In the genomic region with DNA sequence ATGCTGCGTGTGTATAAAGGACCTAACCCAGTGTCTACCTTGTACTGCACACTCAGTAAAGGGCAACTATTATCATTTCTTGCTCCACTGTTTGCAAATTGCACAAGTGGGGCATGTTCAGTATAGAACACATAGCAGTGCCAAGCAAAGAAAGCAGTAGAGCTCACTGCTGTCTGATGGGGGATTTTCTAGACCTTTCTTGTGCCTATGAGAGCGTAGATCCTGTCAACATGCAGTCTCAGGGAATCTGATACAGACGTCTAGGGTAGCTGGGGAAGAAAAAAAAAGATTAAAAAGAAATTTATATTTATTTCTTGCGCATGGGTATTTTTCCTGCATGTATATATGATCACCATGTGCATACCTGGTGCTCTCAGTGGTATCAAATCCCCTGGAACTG, we compare ENCODE assay signal across 11 mouse cellular contexts. TPM values are rescaled to one million over a fixed set of nuclear protein-coding genes. Genes with fewer than 3 reads are reported as not detected.
DNase-seq lines count a peak whose midpoint lies in the region; ATAC-seq lines count a peak whose summit lies in the region.
"Had no signal": no experiment of that assay in that cellular context is flagged by ENCODE, and none has a peak within 500 bp of the region (broad histone marks: within the 10 kb centered on the region; RNA-seq: fewer than 3 reads in every experiment).

No protein-coding gene starts in this region.

- H3K27ac ChIP-seq in heart, embryonic 13.5 days (replicated peaks), result peak overlapping the region; percentile 99
- H3K27ac ChIP-seq in lung, embryonic 16.5 days (ENCODE audit: low read length), result peak overlapping the region; percentile 98
- H3K27ac ChIP-seq in embryonic facial prominence, embryonic 15.5 days (replicated peaks), result peak overlapping the region; percentile 81

- H3K36me3 ChIP-seq in heart, embryonic 13.5 days, result peaks cover 71% of the 10 kb centered on the region
- peaks cover 4% of the 10 kb centered on the region; the same call in 1 of the 2 replicates for H3K36me3 ChIP-seq in lung, embryonic 16.5 days (ENCODE audit: control insufficient read depth, insufficient read depth, low read length)
- 0 out of 2 replicates have a peak, but pooled peaks cover 8% of the 10 kb centered on the region for H3K36me3 ChIP-seq in embryonic facial prominence, embryonic 15.5 days

- H3K4me2 ChIP-seq in heart, embryonic 13.5 days, result peak overlapping the region; percentile 35
- H3K4me2 ChIP-seq in lung, embryonic 16.5 days (ENCODE audit: low read depth, low read length), result peak overlapping the region; percentile 16; the same call in 1 of the 2 replicates
- H3K4me2 ChIP-seq in embryonic facial prominence, embryonic 15.5 days (replicated peaks), result no peak overlapping the region

- no peak for DNase-seq in heart, adult 8-10 months (ENCODE audit: low spot score)
- no peak for DNase-seq in lung, adult 18-20 months
- no peak for DNase-seq in adipocyte (ENCODE audit: low spot score)
- no peak for DNase-seq in urinary bladder, postnatal 14 days (ENCODE audit: low spot score)
- DNase-seq: cerebellum, adult 11 months; layer of hippocampus, adult 9-11 months; thymus, adult 18-20 months had no signal

- peak overlapping the region; percentile 78 for H3K9ac ChIP-seq in heart, embryonic 13.5 days
- peak overlapping the region; percentile 41 for H3K9ac ChIP-seq in lung, embryonic 16.5 days (ENCODE audit: low read length)
- H3K9ac ChIP-seq in embryonic facial prominence, embryonic 15.5 days, result no peak overlapping the region

- WGBS in heart, embryonic 13.5 days, result 75% methylated on average over 4 of the region's 4 CpGs
- WGBS in lung, embryonic 16.5 days, result 73% methylated on average over 4 of the region's 4 CpGs
- 69% methylated on average over 4 of the region's 4 CpGs for WGBS in embryonic facial prominence, embryonic 15.5 days

- no peaks in the 10 kb centered on the region for H3K27me3 ChIP-seq in heart, embryonic 13.5 days (replicated peaks)
- no peaks in the 10 kb centered on the region for H3K27me3 ChIP-seq in lung, embryonic 16.5 days (ENCODE audit: control insufficient read depth, insufficient read depth, low read depth, low read length)
- H3K27me3 ChIP-seq in embryonic facial prominence, embryonic 15.5 days, result no peaks in the 10 kb centered on the region

- peaks cover 85% of the 10 kb centered on the region for H3K4me1 ChIP-seq in heart, embryonic 13.5 days
- H3K4me1 ChIP-seq in lung, embryonic 16.5 days (replicated peaks; ENCODE audit: control insufficient read depth, insufficient read depth, low read length), result peaks cover 60% of the 10 kb centered on the region
- H3K4me1 ChIP-seq in embryonic facial prominence, embryonic 15.5 days, result peaks cover 55% of the 10 kb centered on the region

- no peak overlapping the region for H3K4me3 ChIP-seq in heart, embryonic 13.5 days
- H3K4me3 ChIP-seq in lung, embryonic 16.5 days (ENCODE audit: low read length), result no peak overlapping the region
- H3K4me3 ChIP-seq in embryonic facial prominence, embryonic 15.5 days (replicated peaks), result no peak overlapping the region

- no peaks in the 10 kb centered on the region for H3K9me3 ChIP-seq in heart, embryonic 13.5 days
- no peaks in the 10 kb centered on the region for H3K9me3 ChIP-seq in lung, embryonic 16.5 days (ENCODE audit: control insufficient read depth, low read length)
- H3K9me3 ChIP-seq in embryonic facial prominence, embryonic 15.5 days (replicated peaks), result no peaks in the 10 kb centered on the region

- no peak for ATAC-seq in heart, embryonic 13.5 days (ENCODE audit: extremely low read depth, insufficient number of reproducible peaks, low FRiP score, low TSS enrichment)
- no peak for ATAC-seq in lung, embryonic 16.5 days (ENCODE audit: low read depth)
- ATAC-seq in embryonic facial prominence, embryonic 15.5 days (ENCODE audit: insufficient number of reproducible peaks, low FRiP score, low TSS enrichment, low read depth), result no peak
- 0 out of 2 replicates have a peak, but pooled peaks have one; percentile 49 for ATAC-seq in neutrophil, adult 5-6 weeks (ENCODE audit: extremely low read depth, insufficient number of reproducible peaks, low FRiP score, poor library complexity, severe bottlenecking)

RNA-seq across cellular contexts. Expression of a gene that starts 14.4 kb away (rescaled TPM):
- polyA plus RNA-seq in heart, embryonic 13.5 days (2015; fragmentation: Nextera tagmentation; extraction: Ambion mirVana), result 24.2 and 24.7 TPM in 2 replicates
- total RNA-seq in heart, adult 8-10 months (2022), result 10 to 100 TPM; 17.7 to 42.4 (median 24.0) TPM
- polyA plus RNA-seq in lung, embryonic 16.5 days (2015; fragmentation: Nextera tagmentation; extraction: Ambion mirVana), result 20.7 and 22.2 TPM in 2 replicates
- polyA plus RNA-seq in embryonic facial prominence, embryonic 15.5 days (2015; fragmentation: Nextera tagmentation; extraction: Ambion mirVana), result 13.4 and 14.1 TPM in 2 replicates
- total RNA-seq in neutrophil, adult 5-6 weeks (2017), result 114 and 122 TPM in 2 replicates

RNA-seq across cellular contexts. Expression of a gene that starts 18.0 kb away (rescaled TPM):
- 4.8 and 5.3 TPM in 2 replicates for polyA plus RNA-seq in heart, embryonic 13.5 days (2015; fragmentation: Nextera tagmentation; extraction: Ambion mirVana)
- total RNA-seq in heart, adult 8-10 months (2022), result 1 to 10 TPM in 2 of 4 experiments, under 1 TPM in 2; 0.43 to 1.3 (median 0.96) TPM
- polyA plus RNA-seq in lung, embryonic 16.5 days (2015; fragmentation: Nextera tagmentation; extraction: Ambion mirVana), result 5.4 and 6.8 TPM in 2 replicates
- 3.9 and 7.7 TPM in 2 replicates for polyA plus RNA-seq in embryonic facial prominence, embryonic 15.5 days (2015; fragmentation: Nextera tagmentation; extraction: Ambion mirVana)
- 10.7 and 11.8 TPM in 2 replicates for total RNA-seq in neutrophil, adult 5-6 weeks (2017)
